Mouse (Mus musculus): Measurements from ENCODE around the gene Tmem91. TPM values are rescaled to one million over a fixed set of nuclear protein-coding genes. Genes with fewer than 3 reads are reported as not detected.

The Tmem91 gene
- polyA plus RNA-seq, 1 experiment from 2014 or later: 2.5 TPM

GRCm38 (mm10) chr7:25712801-25713200, 37.8 kb upstream of the Tmem91 start:
- Histone ChIP-seq H3K4me2 (replicated peaks; ENCODE audit: low read depth, low read length) (no peak overlapping the region), H3K36me3 (ENCODE audit: control insufficient read depth, insufficient read depth, low read length) (peaks cover 43% of the 10 kb centered on the region), H3K27ac (ENCODE audit: low read depth, low read length) (no peak overlapping the region), H3K9ac (ENCODE audit: low read depth, low read length) (no peak overlapping the region), H3K4me1 (ENCODE audit: control insufficient read depth, insufficient read depth, low read length) (peaks cover 19% of the 10 kb centered on the region), H3K27me3 (ENCODE audit: control insufficient read depth, insufficient read depth, low read length) (no peaks in the 10 kb centered on the region), H3K9me3 (ENCODE audit: control insufficient read depth, low read length) (no peaks in the 10 kb centered on the region), H3K4me3 (ENCODE audit: low read length) (no peak overlapping the region)
- 93% methylated on average over 9 of the region's 9 CpGs for WGBS
- ATAC-seq (ENCODE audit: low FRiP score, low TSS enrichment): no peak

GRCm38 (mm10) chr7:25711731-25712197, 36.8 kb upstream of the Tmem91 start:
- ATAC-seq (ENCODE audit: low FRiP score, low TSS enrichment): 0 out of 2 replicates have a peak, but pooled peaks have one; percentile 5
- H3K9ac ChIP-seq (ENCODE audit: low read depth, low read length): no peak overlapping the region
- no peak overlapping the region for H3K4me2 ChIP-seq (replicated peaks; ENCODE audit: low read depth, low read length)
- 28% methylated on average over 7 of the region's 7 CpGs for WGBS
- peaks cover 23% of the 10 kb centered on the region for H3K4me1 ChIP-seq (ENCODE audit: control insufficient read depth, insufficient read depth, low read length)
- no peaks in the 10 kb centered on the region for H3K9me3 ChIP-seq (ENCODE audit: control insufficient read depth, low read length)
- no peak overlapping the region for H3K27ac ChIP-seq (ENCODE audit: low read depth, low read length)
- no peaks in the 10 kb centered on the region for H3K27me3 ChIP-seq (ENCODE audit: control insufficient read depth, insufficient read depth, low read length)
- no peak overlapping the region for H3K4me3 ChIP-seq (ENCODE audit: low read length)
- H3K36me3 ChIP-seq (ENCODE audit: control insufficient read depth, insufficient read depth, low read length): peaks cover 43% of the 10 kb centered on the region

GRCm38 (mm10) chr7:25711165-25711564, 36.2 kb upstream of the Tmem91 start:
- Histone ChIP-seq H3K4me2 (replicated peaks; ENCODE audit: low read depth, low read length) (no peak overlapping the region), H3K9me3 (ENCODE audit: control insufficient read depth, low read length) (no peaks in the 10 kb centered on the region), H3K4me3 (ENCODE audit: low read length) (no peak overlapping the region), H3K27ac (ENCODE audit: low read depth, low read length) (peak overlapping the region; percentile 11; the same call in 1 of the 2 replicates), H3K9ac (ENCODE audit: low read depth, low read length) (no peak overlapping the region), H3K36me3 (ENCODE audit: control insufficient read depth, insufficient read depth, low read length) (peaks cover 39% of the 10 kb centered on the region), H3K4me1 (ENCODE audit: control insufficient read depth, insufficient read depth, low read length) (peaks cover 23% of the 10 kb centered on the region), H3K27me3 (ENCODE audit: control insufficient read depth, insufficient read depth, low read length) (no peaks in the 10 kb centered on the region)
- no peak for ATAC-seq (ENCODE audit: low FRiP score, low TSS enrichment)
- WGBS: 74% methylated on average over 5 of the region's 5 CpGs

GRCm38 (mm10) chr7:25710519-25711130, 35.7 kb upstream of the Tmem91 start:
- H3K4me2 ChIP-seq (replicated peaks; ENCODE audit: low read depth, low read length): 0 out of 2 replicates have a peak overlapping the region, but pooled peaks have one; percentile 1

GRCm38 (mm10) chr7:25709961-25710360, 35.0 kb upstream of the Tmem91 start:
- peak overlapping the region; percentile 28; the same call in 1 of the 2 replicates for H3K9ac ChIP-seq (ENCODE audit: low read depth, low read length)

More at GRCm38 (mm10) chr7:25710519-25711130, 35.7 kb upstream of the Tmem91 start:
- H3K4me1 ChIP-seq (ENCODE audit: control insufficient read depth, insufficient read depth, low read length): peaks cover 23% of the 10 kb centered on the region
- no peaks in the 10 kb centered on the region for H3K27me3 ChIP-seq (ENCODE audit: control insufficient read depth, insufficient read depth, low read length)
- peaks cover 34% of the 10 kb centered on the region for H3K36me3 ChIP-seq (ENCODE audit: control insufficient read depth, insufficient read depth, low read length)
- no peaks in the 10 kb centered on the region for H3K9me3 ChIP-seq (ENCODE audit: control insufficient read depth, low read length)
- no peak overlapping the region for H3K9ac ChIP-seq (ENCODE audit: low read depth, low read length)
- H3K27ac ChIP-seq (ENCODE audit: low read depth, low read length): no peak overlapping the region; the same call in 1 of the 2 replicates
- H3K4me3 ChIP-seq (ENCODE audit: low read length): no peak overlapping the region
- peak; percentile 24; the same call in 1 of the 2 replicates for ATAC-seq (ENCODE audit: low FRiP score, low TSS enrichment)
- WGBS: 10% methylated on average over 6 of the region's 7 CpGs

GRCm38 (mm10) chr7:25707581-25708292, 32.8 kb upstream of the Tmem91 start:
- Histone ChIP-seq H3K4me1 (ENCODE audit: control insufficient read depth, insufficient read depth, low read length) (peaks cover 30% of the 10 kb centered on the region), H3K27me3 (ENCODE audit: control insufficient read depth, insufficient read depth, low read length) (peaks cover 5% of the 10 kb centered on the region; the same call in 1 of the 2 replicates), H3K9ac (ENCODE audit: low read depth, low read length) (no peak overlapping the region), H3K9me3 (ENCODE audit: control insufficient read depth, low read length) (no peaks in the 10 kb centered on the region), H3K27ac (ENCODE audit: low read depth, low read length) (peak overlapping the region; percentile 32; the same call in 1 of the 2 replicates), H3K4me2 (replicated peaks; ENCODE audit: low read depth, low read length) (no peak overlapping the region), H3K36me3 (ENCODE audit: control insufficient read depth, insufficient read depth, low read length) (peaks cover 5% of the 10 kb centered on the region), H3K4me3 (ENCODE audit: low read length) (no peak overlapping the region)
- WGBS: 19% methylated on average over 15 of the region's 15 CpGs
- ATAC-seq (ENCODE audit: low FRiP score, low TSS enrichment): peak; percentile 25

More at GRCm38 (mm10) chr7:25709961-25710360, 35.0 kb upstream of the Tmem91 start:
- Histone ChIP-seq H3K4me1 (ENCODE audit: control insufficient read depth, insufficient read depth, low read length) (peaks cover 25% of the 10 kb centered on the region), H3K36me3 (ENCODE audit: control insufficient read depth, insufficient read depth, low read length) (peaks cover 27% of the 10 kb centered on the region), H3K4me2 (replicated peaks; ENCODE audit: low read depth, low read length) (no peak overlapping the region), H3K4me3 (ENCODE audit: low read length) (no peak overlapping the region), H3K27ac (ENCODE audit: low read depth, low read length) (no peak overlapping the region), H3K27me3 (ENCODE audit: control insufficient read depth, insufficient read depth, low read length) (no peaks in the 10 kb centered on the region), H3K9me3 (ENCODE audit: control insufficient read depth, low read length) (no peaks in the 10 kb centered on the region)
- 10% methylated on average over 11 of the region's 12 CpGs for WGBS
- ATAC-seq (ENCODE audit: low FRiP score, low TSS enrichment): no peak

- H3K4me2 ChIP-seq (replicated peaks; ENCODE audit: low read depth, low read length): no peak overlapping the region
- H3K4me1 ChIP-seq (ENCODE audit: control insufficient read depth, insufficient read depth, low read length): peaks cover 30% of the 10 kb centered on the region
These were observed 31.7 kb upstream of the Tmem91 start for GRCm38 (mm10) chr7:25706578-25707170.

GRCm38 (mm10) chr7:25705801-25706251, 30.9 kb upstream of the Tmem91 start:
- H3K4me2 ChIP-seq (replicated peaks; ENCODE audit: low read depth, low read length): no peak overlapping the region
- 0 out of 2 replicates have a peak, but pooled peaks cover 3% of the 10 kb centered on the region for H3K9me3 ChIP-seq (ENCODE audit: control insufficient read depth, low read length)
- no peak overlapping the region for H3K9ac ChIP-seq (ENCODE audit: low read depth, low read length)
- WGBS: 73% methylated on average over 6 of the region's 6 CpGs
- H3K27ac ChIP-seq (ENCODE audit: low read depth, low read length): no peak overlapping the region
- H3K36me3 ChIP-seq (ENCODE audit: control insufficient read depth, insufficient read depth, low read length): no peaks in the 10 kb centered on the region
- H3K4me1 ChIP-seq (ENCODE audit: control insufficient read depth, insufficient read depth, low read length): peaks cover 24% of the 10 kb centered on the region
- no peak overlapping the region for H3K4me3 ChIP-seq (ENCODE audit: low read length)
- H3K27me3 ChIP-seq (ENCODE audit: control insufficient read depth, insufficient read depth, low read length): peaks cover 5% of the 10 kb centered on the region; the same call in 1 of the 2 replicates
- no peak for ATAC-seq (ENCODE audit: low FRiP score, low TSS enrichment)

More at GRCm38 (mm10) chr7:25706578-25707170, 31.7 kb upstream of the Tmem91 start:
- H3K9ac ChIP-seq (ENCODE audit: low read depth, low read length): no peak overlapping the region
- WGBS: 37% methylated on average over 7 of the region's 7 CpGs
- no peak for ATAC-seq (ENCODE audit: low FRiP score, low TSS enrichment)
- no peak overlapping the region for H3K4me3 ChIP-seq (ENCODE audit: low read length)
- 0 out of 2 replicates have a peak, but pooled peaks cover 3% of the 10 kb centered on the region for H3K9me3 ChIP-seq (ENCODE audit: control insufficient read depth, low read length)
- H3K27me3 ChIP-seq (ENCODE audit: control insufficient read depth, insufficient read depth, low read length): peaks cover 5% of the 10 kb centered on the region; the same call in 1 of the 2 replicates
- peak overlapping the region; percentile 32; the same call in 1 of the 2 replicates for H3K27ac ChIP-seq (ENCODE audit: low read depth, low read length)
- H3K36me3 ChIP-seq (ENCODE audit: control insufficient read depth, insufficient read depth, low read length): no peaks in the 10 kb centered on the region
